Mouse (Mus musculus): ENCODE measurements around the gene Olfr628.
"Not testable (repeated sequence)": the region's sequence is repeated elsewhere in the genome, so short reads cannot be mapped to it uniquely, and the experiment has no call there.

Olfr628 gene

DNA sequence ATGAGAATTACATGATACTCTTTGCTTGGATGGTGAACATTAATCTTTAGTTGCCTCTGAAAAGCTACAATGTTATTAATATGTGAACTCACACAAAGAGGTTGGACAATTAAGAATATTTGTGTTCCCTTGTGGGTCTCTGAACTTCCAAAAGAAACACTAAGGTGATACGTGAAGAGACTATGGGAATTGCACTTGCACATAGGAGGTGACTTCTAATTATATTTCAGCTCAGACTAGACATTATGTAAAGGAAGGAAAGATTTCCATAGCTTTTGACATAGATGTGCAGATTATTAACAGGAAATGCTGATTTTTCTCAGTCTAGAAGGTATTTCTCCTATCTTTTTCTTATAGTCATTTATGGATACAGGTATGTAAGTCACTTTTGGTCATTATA lies at the start of gene Olfr628:
Olfr628 (plus strand) TSS at position 301 of the 400 bp plus-strand sequence.
- DNase-seq, result no peak

DNA sequence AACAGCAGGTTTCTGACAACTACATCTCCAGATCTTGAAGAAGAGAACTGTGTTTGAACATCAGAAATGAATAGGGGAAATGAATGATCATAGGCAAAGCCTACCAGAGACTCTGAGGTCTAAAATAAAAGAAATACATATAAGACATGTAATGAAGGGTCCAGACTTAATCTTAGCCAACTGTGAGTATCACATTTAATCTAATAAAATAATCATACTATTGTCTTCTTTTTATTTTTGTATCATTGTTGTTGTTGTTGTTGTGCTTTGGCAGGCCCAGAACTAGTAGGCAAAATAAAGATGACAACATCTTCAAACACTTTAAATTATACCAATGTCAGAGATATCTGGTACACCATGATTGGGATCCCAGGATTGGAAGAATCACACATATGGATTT lies 47.8 kb upstream of the Olfr628 start, which contains the start of gene Olfr625-ps1:
Olfr625-ps1 (plus strand) TSS at position 301 of the 400 bp plus-strand sequence.
- no peak for DNase-seq

DNA sequence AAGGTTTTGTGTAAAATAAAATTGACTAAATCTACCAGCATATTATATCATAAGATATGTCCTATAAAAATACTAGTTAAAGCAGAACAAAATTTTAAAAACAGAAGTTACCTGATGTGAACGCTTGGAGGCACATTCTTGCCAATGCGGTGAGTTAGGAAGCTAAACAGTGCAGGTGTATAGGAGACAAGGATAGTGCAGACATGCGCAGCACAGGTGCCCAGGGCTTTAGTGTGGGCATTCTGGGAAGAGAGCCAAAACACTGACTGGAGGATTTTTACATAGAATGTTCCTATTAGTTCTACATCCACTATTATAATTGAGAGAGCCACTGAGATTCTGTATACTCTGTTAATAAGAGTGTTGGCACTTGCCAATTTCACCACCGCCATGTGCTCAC lies 30.7 kb upstream of the Olfr628 start:
- DNase-seq, result no peak

DNA sequence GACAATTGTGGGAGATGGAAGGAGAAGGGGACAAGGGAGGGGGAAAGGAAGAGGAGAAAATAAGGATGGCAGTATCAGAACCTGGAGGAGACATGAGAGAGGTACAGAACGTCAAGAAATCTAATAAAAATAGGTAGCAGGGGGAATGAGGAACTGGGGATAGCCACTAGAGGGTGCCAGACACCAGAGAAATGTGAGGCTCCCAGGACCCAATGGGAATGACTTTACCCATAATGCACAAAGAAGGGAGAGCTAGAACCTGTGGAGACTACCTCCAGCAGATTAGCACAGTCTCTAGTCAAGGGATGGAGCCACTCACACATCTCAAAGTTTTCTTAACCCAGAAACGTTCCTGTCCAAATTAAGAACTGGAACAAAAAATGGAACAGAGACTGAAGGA lies 18.1 kb upstream of the Olfr628 start:
- no peak for DNase-seq

DNA sequence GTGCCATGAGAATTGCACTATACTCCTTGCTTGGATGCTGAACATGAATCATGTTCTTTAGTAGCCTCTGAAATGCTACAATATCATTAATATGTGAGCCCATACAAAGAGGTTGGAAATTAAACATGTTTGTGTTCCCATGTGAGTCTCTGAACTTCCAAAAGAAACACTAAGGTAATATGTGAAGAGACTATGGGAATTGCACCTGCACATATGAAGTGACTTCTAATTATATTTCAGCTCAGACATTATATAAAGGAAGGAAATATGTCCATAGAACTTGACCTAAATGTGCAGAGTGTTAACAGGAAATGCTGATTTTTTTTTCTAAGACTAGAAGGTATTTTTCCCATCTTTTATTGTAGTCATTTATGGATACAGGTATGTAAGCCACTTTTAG lies 15.8 kb upstream of the Olfr628 start, which contains the start of gene Olfr243:
Olfr243 (plus strand) TSS at position 301 of the 400 bp plus-strand sequence.
- DNase-seq, result no peak

DNA sequence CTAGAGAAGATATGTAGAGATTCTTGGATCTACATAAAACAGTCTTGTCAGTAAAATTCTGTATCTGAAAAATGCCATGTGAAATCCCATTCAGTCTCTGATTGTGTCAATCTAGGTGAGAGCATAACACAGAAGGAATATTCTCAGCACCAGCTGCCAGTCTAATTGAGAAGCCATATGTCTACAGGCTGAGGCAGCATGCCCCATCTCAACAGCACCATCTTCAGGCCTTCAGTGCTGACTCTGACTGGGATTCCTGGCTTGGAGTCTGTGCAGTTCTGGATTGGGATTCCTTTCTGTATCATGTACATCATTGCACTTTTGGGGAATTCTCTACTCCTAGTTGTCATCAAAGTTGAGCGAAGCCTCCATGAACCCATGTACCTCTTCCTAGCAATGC lies 13.8 kb upstream of the Olfr628 start:
- not testable (repeated sequence) for DNase-seq

DNA sequence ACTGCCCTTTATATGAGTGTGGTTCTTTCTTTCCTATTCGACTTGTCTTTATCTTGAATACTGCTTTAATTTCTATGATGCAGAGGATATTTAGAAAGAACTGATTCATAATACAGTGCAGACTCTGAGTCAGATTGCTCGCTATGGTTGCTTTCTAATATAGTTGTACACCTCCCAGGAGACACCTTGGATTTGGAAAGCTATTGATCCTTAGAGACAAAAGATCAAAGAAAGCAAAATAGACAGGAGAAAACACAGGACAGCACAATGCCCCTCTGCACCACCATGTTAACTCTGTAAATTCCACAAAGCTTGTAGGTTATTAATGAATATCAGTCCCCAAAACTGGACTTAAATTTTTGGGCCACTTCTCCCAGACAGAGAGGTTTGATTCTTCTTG lies 14.7 kb downstream of the Olfr628 start, which contains the start of gene Olfr629:
Olfr629 (minus strand) TSS at position 101 of the 400 bp plus-strand sequence.
- DNase-seq, result no peak

DNA sequence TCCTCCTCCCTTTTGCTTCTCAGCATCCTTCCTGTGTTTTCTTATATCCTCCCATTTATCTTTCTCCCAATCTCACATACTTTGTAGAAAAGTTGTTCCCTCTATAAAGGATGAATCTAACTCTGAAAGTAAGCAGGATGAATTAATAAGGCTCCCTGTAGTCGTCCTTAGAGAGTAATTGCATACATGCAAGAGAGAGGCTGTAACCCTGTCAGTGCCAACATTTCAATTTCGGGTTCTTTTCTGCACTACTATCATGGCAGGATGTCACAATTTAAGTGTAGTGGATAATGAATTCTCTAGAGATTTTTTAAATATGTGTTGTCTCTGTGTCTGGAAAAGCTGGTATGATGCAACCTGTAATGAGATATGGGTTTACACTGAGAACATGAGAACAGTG lies 27.1 kb downstream of the Olfr628 start, which contains the start of gene Olfr630:
Olfr630 (minus strand) TSS at position 101 of the 400 bp plus-strand sequence.
- no peak for DNase-seq

DNA sequence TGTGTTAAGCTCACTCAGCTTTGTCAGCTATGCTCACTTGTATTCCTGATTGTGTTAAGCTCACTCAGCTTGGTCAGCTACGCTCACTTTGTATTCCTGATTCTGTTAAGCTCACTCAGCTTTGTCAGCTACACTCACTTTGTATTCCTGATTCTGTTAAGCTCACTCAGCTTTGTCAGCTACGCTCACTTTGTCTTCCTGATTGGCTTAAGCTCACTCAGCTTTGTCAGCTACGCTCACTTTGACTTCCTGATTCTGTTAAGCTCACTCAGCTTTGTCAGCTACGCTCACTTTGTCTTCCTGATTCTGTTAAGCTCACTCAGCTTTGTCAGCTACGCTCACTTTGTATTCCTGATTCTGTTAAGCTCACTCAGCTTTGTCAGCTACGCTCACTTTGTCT lies 32.0 kb downstream of the Olfr628 start:
- not testable (repeated sequence) for DNase-seq

DNA sequence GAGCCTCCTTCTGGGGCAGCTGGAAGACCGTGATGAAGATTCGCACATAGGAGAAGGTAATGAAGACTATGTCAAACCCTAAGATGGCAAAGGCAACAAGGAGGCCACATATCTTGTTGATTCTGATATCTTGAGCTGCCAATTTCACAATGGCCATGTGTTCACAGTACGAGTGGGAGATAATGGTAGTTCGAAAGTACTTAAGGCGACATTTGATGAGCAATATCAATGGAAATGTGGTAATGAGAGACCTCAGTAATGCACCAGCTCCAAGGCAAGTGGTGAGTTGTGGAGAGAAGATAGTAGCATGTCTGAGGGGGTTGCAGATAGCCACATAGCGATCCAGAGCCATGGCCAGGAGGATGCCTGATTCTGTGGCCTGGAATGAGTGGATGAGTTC lies 37.5 kb downstream of the Olfr628 start:
- DNase-seq, result not testable (repeated sequence)

DNA sequence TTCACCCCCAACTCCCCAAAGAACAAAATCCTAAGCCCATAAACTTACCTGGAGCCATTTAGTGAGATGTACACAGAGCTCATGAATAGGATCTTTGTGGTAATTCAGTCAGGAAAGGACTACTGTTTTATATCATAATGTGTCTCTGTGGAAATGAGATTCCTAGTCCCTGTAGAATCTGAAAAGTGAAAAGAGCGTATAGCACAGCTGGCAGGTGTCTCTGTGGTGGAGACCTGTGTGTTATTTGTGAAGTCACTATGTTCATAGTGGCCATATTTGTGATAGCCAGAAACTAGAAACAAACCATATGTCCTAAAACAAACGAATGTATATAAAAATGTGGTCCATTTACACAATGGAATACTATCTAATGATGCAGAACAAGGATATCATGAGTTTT lies 41.3 kb downstream of the Olfr628 start, which contains the start of gene Olfr69:
Olfr69 (minus strand) TSS at position 101 of the 400 bp plus-strand sequence.
- DNase-seq, result no peak

DNA sequence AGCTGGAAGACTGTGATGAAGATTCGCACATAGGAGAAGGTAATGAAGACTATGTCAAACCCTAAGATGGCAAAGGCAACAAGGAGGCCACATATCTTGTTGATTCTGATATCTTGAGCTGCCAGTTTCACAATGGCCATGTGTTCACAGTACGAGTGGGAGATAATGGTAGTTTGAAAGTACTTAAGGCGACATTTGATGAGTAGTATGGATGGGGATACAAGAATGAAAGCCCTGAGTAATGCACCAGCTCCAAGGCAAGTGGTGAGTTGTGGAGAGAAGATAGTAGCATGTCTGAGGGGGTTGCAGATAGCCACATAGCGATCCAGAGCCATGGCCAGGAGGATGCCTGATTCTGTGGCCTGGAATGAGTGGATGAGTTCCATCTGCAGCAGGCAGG lies 47.5 kb downstream of the Olfr628 start:
- DNase-seq, result not testable (repeated sequence)

DNA sequence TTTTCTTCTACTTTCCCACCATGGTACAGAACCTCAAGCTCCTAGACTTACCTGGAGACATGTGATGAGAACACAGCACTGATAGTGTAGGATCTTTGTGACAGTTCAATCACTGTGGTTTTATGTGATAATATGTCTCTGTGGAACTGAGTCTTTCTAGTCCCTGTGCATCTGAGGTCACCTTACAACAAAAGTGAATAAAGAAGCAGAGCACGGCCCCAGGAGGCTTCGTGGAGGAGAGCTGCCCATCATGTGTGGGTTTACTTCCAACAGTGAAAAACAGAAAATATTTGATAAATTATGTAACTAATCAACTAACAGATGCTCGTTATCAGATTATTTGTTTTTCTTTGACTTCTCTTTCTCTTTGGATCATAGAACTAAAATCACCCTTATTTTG lies 49.4 kb downstream of the Olfr628 start, which contains the start of gene Olfr68:
Olfr68 (minus strand) TSS at position 101 of the 400 bp plus-strand sequence.
- DNase-seq, result no peak

Data from retina, postnatal 1 day (tissue).